Mouse (Mus musculus) lung, postnatal 14 days (tissue): Measurements from ENCODE around the gene Cfap126.

Experiments used
- DNase-seq: peaks from one replicate; pipeline ENCODE4 v3.0.0; 2021

Cfap126 gene

GRCm38 (mm10) chr1:171096110-171096964 lies 17.4 kb upstream of the Cfap126 start:
- DNase-seq: no peak

- no peak for DNase-seq
These were observed 16.6 kb upstream of the Cfap126 start for GRCm38 (mm10) chr1:171097136-171097535.

- DNase-seq: no peak
These were observed 16.1 kb upstream of the Cfap126 start for GRCm38 (mm10) chr1:171097612-171098011.

DNA sequence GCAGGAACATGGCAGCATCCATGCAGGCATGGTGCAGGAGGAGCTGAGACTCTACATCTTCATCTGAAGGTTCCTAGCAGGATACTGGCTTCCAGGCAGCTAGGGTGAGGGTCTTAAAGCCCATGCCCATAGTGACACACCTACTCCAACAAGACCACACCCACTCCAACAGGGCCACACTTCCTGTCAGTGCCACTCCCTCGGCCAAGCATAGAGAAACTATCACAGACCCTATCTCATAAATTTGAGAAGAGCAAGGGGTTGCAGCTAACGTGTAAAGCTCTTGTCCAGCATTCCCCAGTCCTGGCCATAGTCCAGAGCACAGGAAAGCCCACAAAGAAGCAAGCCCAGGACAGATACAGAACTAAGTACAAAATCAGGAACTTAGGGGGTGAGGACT lies 12.7 kb upstream of the Cfap126 start:
- DNase-seq: no peak

DNA sequence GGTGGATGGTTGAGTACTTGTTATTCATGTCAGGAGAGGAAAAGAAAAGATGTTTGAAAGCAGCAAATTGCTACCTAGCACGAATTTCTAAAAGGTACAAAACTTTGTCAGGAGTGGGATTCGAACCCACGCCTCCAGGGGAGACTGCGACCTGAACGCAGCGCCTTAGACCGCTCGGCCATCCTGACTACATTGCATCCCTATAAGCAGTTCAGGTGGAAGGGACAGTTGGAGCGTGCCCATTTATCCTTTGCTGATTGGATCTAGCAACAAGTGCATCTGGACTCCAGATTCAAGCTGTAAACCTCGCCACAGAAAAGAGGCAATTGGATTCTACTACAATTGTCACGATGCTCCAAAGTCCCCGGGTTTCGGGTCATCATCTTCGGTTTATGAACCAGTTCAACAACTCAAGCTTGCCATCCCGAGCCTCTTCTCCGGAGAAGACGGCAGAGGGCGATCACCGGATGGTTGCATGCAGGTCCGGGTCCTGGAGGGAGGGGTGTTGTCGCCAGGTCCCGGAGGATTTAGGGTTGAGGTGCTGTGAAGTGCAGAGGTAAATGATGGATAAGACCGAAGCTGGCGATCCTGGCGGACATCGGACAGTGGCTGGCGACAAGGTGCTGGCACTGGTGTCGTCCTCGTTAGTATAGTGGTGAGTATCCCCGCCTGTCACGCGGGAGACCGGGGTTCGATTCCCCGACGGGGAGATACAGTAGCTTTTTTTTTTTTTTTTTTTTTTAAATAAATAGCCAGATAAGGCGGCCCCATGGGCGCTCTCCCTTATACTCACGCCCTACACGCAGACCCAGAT lies 11.8 kb upstream of the Cfap126 start:
- DNase-seq: peak; percentile 87

DNA sequence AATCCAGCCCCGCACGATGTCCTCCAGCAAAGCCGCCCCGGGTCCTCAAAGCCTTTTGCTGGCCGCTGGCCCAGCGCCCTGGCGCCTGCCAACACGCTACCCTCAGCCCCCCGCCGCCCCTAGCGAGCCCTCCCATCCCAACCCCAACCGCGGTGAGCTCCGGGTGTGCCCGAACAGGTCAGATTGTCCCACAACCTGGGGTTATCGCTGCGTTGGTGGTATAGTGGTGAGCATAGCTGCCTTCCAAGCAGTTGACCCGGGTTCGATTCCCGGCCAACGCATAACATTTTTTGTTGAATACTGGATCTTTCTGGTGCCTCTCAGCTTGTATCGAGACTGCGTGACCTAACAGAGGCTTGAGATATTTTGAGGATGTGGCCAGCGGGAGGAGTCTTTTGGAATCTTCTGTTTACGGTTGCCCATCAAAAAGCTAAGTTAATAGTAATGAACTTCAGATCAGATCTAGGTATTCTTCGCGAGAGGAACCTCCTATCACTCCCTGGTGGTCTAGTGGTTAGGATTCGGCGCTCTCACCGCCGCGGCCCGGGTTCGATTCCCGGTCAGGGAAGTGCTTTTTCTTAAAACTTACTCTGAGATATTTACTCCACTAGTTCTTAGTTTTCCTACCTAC lies 11.1 kb upstream of the Cfap126 start:
- DNase-seq: peak; percentile 87

DNA sequence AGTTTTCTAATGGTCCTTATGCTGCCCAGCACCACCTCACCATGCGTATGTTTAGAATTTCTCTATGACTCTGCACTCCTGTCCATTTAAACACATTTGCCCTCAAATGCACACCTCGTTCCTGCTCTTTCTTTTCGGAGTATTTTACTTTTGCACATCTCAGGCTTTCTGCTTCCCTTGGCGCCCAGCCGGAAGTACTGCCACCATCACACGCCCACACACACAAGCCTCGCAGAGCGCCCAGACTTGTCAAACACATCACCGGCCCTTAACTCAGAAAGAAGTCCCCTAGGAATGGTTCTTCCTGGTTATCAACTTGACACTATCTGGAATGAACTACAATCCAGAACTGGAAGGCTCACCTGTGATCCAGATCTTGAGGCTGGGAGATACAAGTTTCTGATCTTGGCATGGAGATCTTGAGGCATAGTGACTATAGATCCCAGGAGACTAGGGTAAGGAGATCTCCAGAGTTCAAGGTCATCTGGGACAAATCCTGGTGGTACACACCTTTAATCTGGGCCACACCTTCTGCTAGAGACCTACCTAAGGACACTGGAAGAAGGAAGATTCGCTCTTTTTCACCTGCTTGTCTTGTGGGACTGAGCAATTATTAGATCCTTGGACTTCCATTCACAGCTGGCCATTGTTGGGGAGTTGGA lies 10.4 kb upstream of the Cfap126 start:
- DNase-seq: no peak

DNA sequence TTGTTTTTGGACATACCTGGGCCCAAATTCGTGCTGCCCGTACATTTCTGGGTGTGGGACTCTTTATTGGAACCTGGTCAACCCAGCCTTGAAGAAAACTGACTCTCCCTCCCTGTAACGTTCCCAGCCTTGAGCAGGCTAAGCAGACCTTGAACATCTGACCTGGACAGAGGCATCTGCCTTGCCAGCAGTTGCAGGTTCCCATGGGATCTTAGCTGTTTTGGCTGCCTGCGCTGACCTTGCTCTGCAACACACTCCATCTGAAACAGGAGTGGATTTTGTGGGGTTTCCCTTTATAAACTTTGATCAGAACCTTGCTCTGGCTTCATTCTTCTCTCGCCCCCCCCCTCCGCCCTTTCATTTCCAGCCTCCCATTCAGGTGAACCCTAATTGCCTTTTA lies 8.5 kb upstream of the Cfap126 start:
- DNase-seq: no peak

GRCm38 (mm10) chr1:171109620-171110019 lies 4.1 kb upstream of the Cfap126 start:
- DNase-seq: no peak

DNA sequence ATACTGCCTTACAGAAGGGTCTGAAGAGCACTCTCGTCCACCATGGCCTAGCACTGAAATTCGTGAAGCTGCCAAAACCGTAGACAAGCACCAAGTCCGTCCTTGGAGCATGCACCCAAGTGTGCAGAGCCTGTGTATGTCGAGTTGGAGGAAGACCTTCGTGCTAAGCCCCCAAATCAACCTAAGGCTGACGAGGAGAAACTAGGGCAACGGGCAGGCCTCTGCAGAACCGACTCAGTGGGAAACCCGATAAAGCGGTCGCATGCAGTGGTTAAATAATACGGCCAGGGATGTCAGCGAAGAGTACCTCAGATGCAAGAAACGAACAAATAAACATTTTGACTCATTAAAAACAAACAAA lies 3.1 kb upstream of the Cfap126 start:
- DNase-seq: no peak

GRCm38 (mm10) chr1:171111020-171111780 lies 2.5 kb upstream of the Cfap126 start:
- peak; percentile 91 for DNase-seq

GRCm38 (mm10) chr1:171111781-171112575 lies 1.7 kb upstream of the Cfap126 start:
- DNase-seq: peak; percentile 49

GRCm38 (mm10) chr1:171112986-171113385 lies 732 bp upstream of the Cfap126 start:
- DNase-seq: no peak

DNA sequence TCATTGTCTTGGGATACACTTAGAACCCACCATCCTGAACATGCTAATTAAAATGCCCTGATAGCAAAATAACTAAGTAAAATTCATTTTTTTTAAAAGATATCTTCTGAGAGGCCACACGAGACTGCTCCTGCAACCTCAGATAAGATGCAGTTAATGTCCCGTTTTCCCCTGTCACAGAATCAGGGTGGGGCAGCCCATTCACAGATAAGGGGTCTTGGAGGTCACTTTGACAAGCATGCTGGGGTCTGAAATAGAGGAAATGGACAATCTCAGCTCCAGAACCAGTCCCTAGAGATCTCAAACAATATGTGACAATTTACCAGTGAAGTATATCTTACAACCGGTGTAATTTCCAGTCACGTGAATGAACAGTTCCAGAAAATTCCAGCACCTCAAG lies 2.6 kb downstream of the Cfap126 start:
- no peak for DNase-seq

DNA sequence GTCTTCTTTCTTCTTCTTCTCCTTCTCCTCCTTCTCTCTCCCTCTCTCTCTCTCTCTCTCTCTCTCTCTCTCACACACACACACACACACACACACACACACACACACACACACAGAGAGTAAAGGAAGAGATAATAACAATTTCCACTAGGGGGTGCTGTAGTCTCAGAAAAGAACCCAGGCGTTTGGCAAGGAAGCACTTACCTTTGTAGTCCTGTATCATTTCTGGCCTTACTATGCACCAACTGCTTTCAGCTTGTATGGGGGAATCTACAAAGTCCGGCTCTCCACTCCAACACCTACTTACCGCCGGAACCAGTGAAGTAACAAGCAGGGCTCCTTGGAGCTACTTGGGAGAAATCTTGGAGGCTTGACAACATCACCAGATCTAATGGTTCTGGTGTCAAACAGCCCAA lies 4.6 kb downstream of the Cfap126 start:
- DNase-seq: peak; percentile 62

DNA sequence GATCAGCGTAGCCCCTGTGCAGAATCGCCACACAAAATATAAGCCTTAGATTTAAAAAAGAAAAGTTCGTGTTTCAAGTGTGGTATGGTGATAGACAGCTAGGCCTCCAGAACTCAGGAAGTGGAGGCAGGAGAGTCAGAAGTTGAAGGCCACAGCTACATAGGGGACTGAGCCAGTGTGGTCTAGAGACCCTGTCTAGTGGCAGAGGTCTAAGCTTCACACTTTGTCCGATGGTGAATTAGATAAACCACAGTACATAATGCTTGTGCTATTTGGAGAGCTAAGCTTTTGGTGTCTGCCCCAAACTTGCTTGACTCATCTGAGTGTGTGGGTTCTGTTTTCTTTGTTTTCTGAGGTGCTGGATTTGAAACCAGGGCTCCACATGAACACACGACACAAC lies 5.3 kb downstream of the Cfap126 start:
- DNase-seq: no peak

GRCm38 (mm10) chr1:171119405-171119804 lies 5.7 kb downstream of the Cfap126 start:
- DNase-seq: no peak

DNA sequence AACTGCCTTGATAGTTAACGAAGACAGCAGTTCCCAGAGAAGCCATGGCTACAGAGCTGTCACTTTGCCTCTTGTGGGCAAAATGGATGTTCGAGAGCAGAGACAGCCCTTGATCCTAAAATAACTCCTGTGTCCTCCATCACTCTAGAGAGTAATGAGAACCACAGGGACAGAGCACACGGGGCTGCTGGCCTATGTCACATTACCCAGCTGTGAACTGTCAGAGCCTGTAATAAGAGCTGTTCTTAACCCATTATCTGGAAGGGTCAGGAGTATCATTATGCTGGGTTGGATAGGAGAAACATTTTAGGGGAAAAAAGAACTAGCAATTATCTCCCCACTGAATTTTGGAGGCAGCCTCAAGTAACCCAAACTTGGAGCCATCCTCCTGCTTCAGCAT lies 7.2 kb downstream of the Cfap126 start:
- DNase-seq: no peak

GRCm38 (mm10) chr1:171121839-171122238 lies 8.1 kb downstream of the Cfap126 start:
- no peak for DNase-seq

DNA sequence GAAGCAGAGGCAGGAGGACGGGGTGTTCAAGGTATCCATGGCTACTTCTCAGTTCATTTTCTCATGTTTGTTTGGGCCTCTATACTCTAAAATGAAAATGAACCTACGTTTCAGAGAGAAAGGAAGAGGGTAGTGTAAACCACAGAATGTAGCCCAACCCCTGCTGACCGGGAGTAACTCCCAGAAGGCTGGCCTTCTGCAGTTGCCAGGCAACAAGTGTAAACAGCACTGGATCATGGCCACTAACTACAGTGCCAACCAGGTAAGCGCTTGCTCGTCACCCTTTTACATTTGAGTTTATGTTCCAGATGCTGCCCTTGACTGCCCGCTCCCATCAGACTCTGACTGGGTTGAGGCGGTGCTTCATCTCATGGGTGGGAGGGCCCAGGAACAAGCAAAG lies 9.2 kb downstream of the Cfap126 start:
- peak; percentile 30 for DNase-seq

GRCm38 (mm10) chr1:171124398-171124797 lies 10.7 kb downstream of the Cfap126 start:
- DNase-seq: no peak
